Comparison of ENCODE assay signal across 8 mouse cellular contexts in the genomic region with DNA sequence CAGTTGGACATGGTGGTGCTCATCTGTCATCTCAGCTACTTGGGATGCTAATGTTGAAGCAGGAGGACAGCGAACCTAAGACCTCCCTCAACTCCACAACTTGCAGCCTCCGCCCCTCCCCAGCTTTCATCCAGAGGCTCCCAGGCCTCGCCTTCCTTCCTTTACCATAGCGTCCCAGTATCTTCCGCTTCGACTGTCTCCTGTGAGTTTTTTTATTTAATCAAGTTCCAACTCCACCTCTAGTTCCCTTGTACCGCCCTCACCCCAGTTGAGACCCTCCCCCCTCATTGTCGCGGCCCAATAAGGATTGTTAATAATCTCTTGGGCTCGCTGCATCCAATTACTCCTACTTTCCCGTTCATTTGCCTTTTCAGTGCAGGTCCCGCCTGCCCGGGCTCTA. TPM values are rescaled to one million over a fixed set of nuclear protein-coding genes. Genes with fewer than 3 reads are reported as not detected.
DNase-seq lines count a peak whose midpoint lies in the region; ATAC-seq lines count a peak whose summit lies in the region.

No protein-coding gene starts in this region.

- WGBS in heart, embryonic 10.5 days: 4% methylated on average over 13 of the region's 13 CpGs
- WGBS in embryonic facial prominence, embryonic 10.5 days: under 1% methylated on average over 13 of the region's 13 CpGs
- 1% methylated on average over 13 of the region's 13 CpGs for WGBS in midbrain, embryonic 16.5 days

- peak overlapping the region; percentile 71 for H3K4me3 ChIP-seq in heart, embryonic 10.5 days
- H3K4me3 ChIP-seq in embryonic facial prominence, embryonic 10.5 days: peak overlapping the region; percentile 77
- H3K4me3 ChIP-seq in midbrain, embryonic 16.5 days (ENCODE audit: low read depth, low read length): peak overlapping the region; percentile 64

- ATAC-seq in midbrain, embryonic 16.5 days: no peak
- ATAC-seq in activated CD4-positive, CD25-positive, alpha-beta regulatory T cell, adult 4 months: no peak

- peak overlapping the region; percentile 0; the same call in 1 of the 2 replicates for H3K9ac ChIP-seq in midbrain, embryonic 16.5 days (ENCODE audit: low read depth, low read length)

- no peak for DNase-seq in heart, embryonic 10.5 days (ENCODE audit: low spot score)
- DNase-seq in heart, adult 18-20 months: no peak
- DNase-seq in A20 (ENCODE audit: low read depth, low spot score): peak; percentile 55
- peak; percentile 43 for DNase-seq in embryonic facial prominence, embryonic 10.5 days (ENCODE audit: low spot score)
- DNase-seq in kidney, adult 9 months: peak; percentile 66
- no peak for DNase-seq in spleen, postnatal 14 days (ENCODE audit: low spot score in 2 of 2)

- peaks cover 95% of the 10 kb centered on the region for H3K27me3 ChIP-seq in heart, embryonic 10.5 days (ENCODE audit: insufficient read depth, poor library complexity, severe bottlenecking)
- peaks cover 85% of the 10 kb centered on the region for H3K27me3 ChIP-seq in embryonic facial prominence, embryonic 10.5 days (replicated peaks; ENCODE audit: low read depth, poor library complexity, severe bottlenecking)
- peaks cover 5% of the 10 kb centered on the region for H3K27me3 ChIP-seq in midbrain, embryonic 16.5 days (ENCODE audit: control insufficient read depth, insufficient read depth, low read depth, low read length)

- H3K27ac ChIP-seq in heart, embryonic 10.5 days: no peak overlapping the region
- H3K27ac ChIP-seq in embryonic facial prominence, embryonic 10.5 days (replicated peaks): peak overlapping the region; percentile 49; the same call in 1 of the 2 replicates
- peak overlapping the region; percentile 60 for H3K27ac ChIP-seq in midbrain, embryonic 16.5 days (ENCODE audit: low read length)

- H3K9me3 ChIP-seq in heart, embryonic 10.5 days: no peaks in the 10 kb centered on the region
- no peaks in the 10 kb centered on the region for H3K9me3 ChIP-seq in embryonic facial prominence, embryonic 10.5 days
- H3K9me3 ChIP-seq in midbrain, embryonic 16.5 days (replicated peaks; ENCODE audit: control insufficient read depth, low read length, poor library complexity, severe bottlenecking): no peaks in the 10 kb centered on the region

- peak overlapping the region; percentile 86 for H3K4me2 ChIP-seq in midbrain, embryonic 16.5 days (ENCODE audit: low read length)

- no peaks in the 10 kb centered on the region for H3K36me3 ChIP-seq in heart, embryonic 10.5 days
- H3K36me3 ChIP-seq in embryonic facial prominence, embryonic 10.5 days (replicated peaks): no peaks in the 10 kb centered on the region
- no peaks in the 10 kb centered on the region for H3K36me3 ChIP-seq in midbrain, embryonic 16.5 days (ENCODE audit: control insufficient read depth, insufficient read depth, low read length)

- peaks cover 44% of the 10 kb centered on the region for H3K4me1 ChIP-seq in heart, embryonic 10.5 days
- peaks cover 81% of the 10 kb centered on the region for H3K4me1 ChIP-seq in embryonic facial prominence, embryonic 10.5 days
- peaks cover 47% of the 10 kb centered on the region for H3K4me1 ChIP-seq in midbrain, embryonic 16.5 days (ENCODE audit: control insufficient read depth, insufficient read depth, low read length)

RNA-seq across cellular contexts. Expression of gene Kcnc3, which starts 0.5 kb away (rescaled TPM):
- polyA plus RNA-seq in heart, embryonic 10.5 days (2016; fragmentation: Nextera tagmentation; extraction: Ambion mirVana): 0.02 and 0.24 TPM in 2 replicates
- total RNA-seq in heart, adult 18-20 months (2021): 1 to 10 TPM; 2.4 to 2.6 TPM
- 0.44 and 0.63 TPM in 2 replicates for polyA plus RNA-seq in embryonic facial prominence, embryonic 10.5 days (2016; fragmentation: Nextera tagmentation; extraction: Ambion mirVana)
- 5.5 and 6.4 TPM in 2 replicates for polyA plus RNA-seq in midbrain, embryonic 16.5 days (2015; fragmentation: Nextera tagmentation; extraction: Ambion mirVana)
- not detected for polyA plus RNA-seq in activated CD4-positive, CD25-positive, alpha-beta regulatory T cell, adult 4 months (2017; shearing (Covaris generic))

RNA-seq across cellular contexts. Expression of gene Napsa, which starts 17.8 kb away (rescaled TPM):
- 0.64 TPM in 1 of 2 replicates, not detected in the other for polyA plus RNA-seq in heart, embryonic 10.5 days (2016; fragmentation: Nextera tagmentation; extraction: Ambion mirVana)
- total RNA-seq in heart, adult 18-20 months (2021): 1 to 10 TPM in 1 of 2 experiments, under 1 TPM in 1; 0.82 to 4.4 TPM
- 0.78 and 0.88 TPM in 2 replicates for polyA plus RNA-seq in embryonic facial prominence, embryonic 10.5 days (2016; fragmentation: Nextera tagmentation; extraction: Ambion mirVana)
- 0.77 and 1.9 TPM in 2 replicates for polyA plus RNA-seq in midbrain, embryonic 16.5 days (2015; fragmentation: Nextera tagmentation; extraction: Ambion mirVana)
- polyA plus RNA-seq in activated CD4-positive, CD25-positive, alpha-beta regulatory T cell, adult 4 months (2017; shearing (Covaris generic)): 1 to 10 TPM in 1 of 2 experiments, under 1 TPM in 1; 0.38 to 2.8 TPM

RNA-seq across cellular contexts. Expression of gene Nr1h2, which starts 36.2 kb away (rescaled TPM):
- 59.9 and 65.3 TPM in 2 replicates for polyA plus RNA-seq in heart, embryonic 10.5 days (2016; fragmentation: Nextera tagmentation; extraction: Ambion mirVana)
- total RNA-seq in heart, adult 18-20 months (2021): 10 to 100 TPM; 43.9 to 47.3 TPM
- polyA plus RNA-seq in embryonic facial prominence, embryonic 10.5 days (2016; fragmentation: Nextera tagmentation; extraction: Ambion mirVana): 75.0 and 77.6 TPM in 2 replicates
- polyA plus RNA-seq in midbrain, embryonic 16.5 days (2015; fragmentation: Nextera tagmentation; extraction: Ambion mirVana): 54.1 and 58.1 TPM in 2 replicates
- polyA plus RNA-seq in activated CD4-positive, CD25-positive, alpha-beta regulatory T cell, adult 4 months (2017; shearing (Covaris generic)): 10 to 100 TPM; 38.0 to 61.3 TPM

RNA-seq across cellular contexts. Expression of gene Pold1, which starts 41.3 kb away (rescaled TPM):
- polyA plus RNA-seq in heart, embryonic 10.5 days (2016; fragmentation: Nextera tagmentation; extraction: Ambion mirVana): 96.8 and 101 TPM in 2 replicates
- total RNA-seq in heart, adult 18-20 months (2021): 10 to 100 TPM; 12.6 to 16.2 TPM
- polyA plus RNA-seq in embryonic facial prominence, embryonic 10.5 days (2016; fragmentation: Nextera tagmentation; extraction: Ambion mirVana): 164 and 171 TPM in 2 replicates
- 19.4 and 20.1 TPM in 2 replicates for polyA plus RNA-seq in midbrain, embryonic 16.5 days (2015; fragmentation: Nextera tagmentation; extraction: Ambion mirVana)
- 10 to 100 TPM; 19.2 to 27.6 TPM for polyA plus RNA-seq in activated CD4-positive, CD25-positive, alpha-beta regulatory T cell, adult 4 months (2017; shearing (Covaris generic))

RNA-seq across cellular contexts. Expression of gene Spib, which starts 58.1 kb away (rescaled TPM):
- polyA plus RNA-seq in heart, embryonic 10.5 days (2016; fragmentation: Nextera tagmentation; extraction: Ambion mirVana): 0.12 and 0.15 TPM in 2 replicates
- total RNA-seq in heart, adult 18-20 months (2021): 1 to 10 TPM in 1 of 2 experiments, under 1 TPM in 1; 0.37 to 4.8 TPM
- polyA plus RNA-seq in embryonic facial prominence, embryonic 10.5 days (2016; fragmentation: Nextera tagmentation; extraction: Ambion mirVana): not detected in 2 replicates
- not detected in 2 replicates for polyA plus RNA-seq in midbrain, embryonic 16.5 days (2015; fragmentation: Nextera tagmentation; extraction: Ambion mirVana)
- 1 to 10 TPM in 1 of 2 experiments, not detected in 1; 2.6 TPM for polyA plus RNA-seq in activated CD4-positive, CD25-positive, alpha-beta regulatory T cell, adult 4 months (2017; shearing (Covaris generic))

Comparison
In these comparisons a context has a peak if more than half of its experiments do, and no peak if none do; other contexts are left out.
1. DNase-seq: peak in A20 (single experiment), embryonic facial prominence, embryonic 10.5 days (single experiment) and kidney, adult 9 months (single experiment); none in heart, embryonic 10.5 days (single experiment), heart, adult 18-20 months (0 of 2) and spleen, postnatal 14 days (0 of 2).
2. Peak in every context shown above with its lines, with median percentiles within 50 percentile points of each other: H3K4me3 ChIP-seq.